Mouse (Mus musculus) adrenal gland, adult 8-10 months (tissue): ENCODE measurements around the gene Alg12. TPM values are rescaled to one million over a fixed set of nuclear protein-coding genes. Genes with fewer than 3 reads are reported as not detected.
"Not testable (repeated sequence)": the region's sequence is repeated elsewhere in the genome, so short reads cannot be mapped to it uniquely, and the experiment has no call there.

Experiments
- DNase-seq: peaks from one replicate; pipeline ENCODE4 v3.0.0; 2022
- total RNA-seq, 4 experiments: library from RNA; stranded (reverse); gene quantifications; 2 replicates each; pipeline ENCODE4 v1.2.4; 2022

Alg12 gene
- total RNA-seq, 4 experiments from 2014 or later = 19.3 to 22.3 (median 20.3) TPM

GRCm38 (mm10) chr15:88774630-88775029 is 44.5 kb downstream of the Alg12 start:
- not testable (repeated sequence) for DNase-seq

GRCm38 (mm10) chr15:88768537-88768936 is 50.6 kb downstream of the Alg12 start:
- no peak for DNase-seq

GRCm38 (mm10) chr15:88766139-88766538 is 53.0 kb downstream of the Alg12 start:
- DNase-seq = not testable (repeated sequence)

- DNase-seq = no peak
Observed at GRCm38 (mm10) chr15:88761551-88761950, 57.6 kb downstream of the Alg12 start.

- DNase-seq = no peak
Observed at GRCm38 (mm10) chr15:88758061-88758460, 61.1 kb downstream of the Alg12 start.

- DNase-seq = no peak
Observed at GRCm38 (mm10) chr15:88755761-88756160, 63.4 kb downstream of the Alg12 start.

Other genes starting within 250 kb of the Alg12 start
- not detected for gene Zdhhc25, start 219.0 kb downstream of the Alg12 start, total RNA-seq
- 10 to 100 TPM; 45.7 to 74.5 (median 60.5) TPM for gene Brd1, start 85.1 kb downstream of the Alg12 start, total RNA-seq
- 1 to 10 TPM; 8.5 to 9.8 (median 9.3) TPM for gene Zbed4, start 67.7 kb downstream of the Alg12 start, total RNA-seq
- 10 to 100 TPM; 40.3 to 51.5 (median 49.2) TPM for gene Creld2, start 328 bp upstream of the Alg12 start, total RNA-seq
- 100 to 1,000 TPM in 1 of 4 experiments, 10 to 100 TPM in 3; 62.7 to 164 (median 75.8) TPM for gene Pim3, start 42.9 kb upstream of the Alg12 start, total RNA-seq
- not detected for gene Ttll8, start 135.1 kb upstream of the Alg12 start, total RNA-seq
- under 1 TPM in 2 of 4 experiments, not detected in 2; 0.16 to 0.17 TPM for gene Mlc1, start 159.7 kb upstream of the Alg12 start, total RNA-seq
- gene Mov10l1, start 163.6 kb upstream of the Alg12 start, total RNA-seq = not detected
- gene Panx2, start 240.4 kb upstream of the Alg12 start, total RNA-seq = 1 to 10 TPM in 3 of 4 experiments, under 1 TPM in 1; 0.78 to 2.4 (median 1.7) TPM